Mouse (Mus musculus) embryonic facial prominence, embryonic 13.5 days (tissue): ENCODE data around the gene Clstn2. TPM values are rescaled to one million over a fixed set of nuclear protein-coding genes. Genes with fewer than 3 reads are reported as not detected.

Experiments
- ATAC-seq: fragments of 200-750 bp; cut with Nextera tagmentation; 2 replicates; pipeline ENCODE4 v1.8.0; 2017; ENCODE audit warnings: low read depth; ENCODE audit not compliant: insufficient number of reproducible peaks, insufficient read depth, low FRiP score, low TSS enrichment
- H3K27ac ChIP-seq: fragments of 300-500 bp; sonication (generic); 2 replicates; pipeline ENCODE4 v1.5.1; 2015; ENCODE audit warnings: moderate library complexity, mild to moderate bottlenecking, inconsistent platforms
- H3K27me3 ChIP-seq: fragments of 300-500 bp; sonication (generic); 2 replicates; pipeline ENCODE4 v1.6.1; 2015; ENCODE audit warnings: mild to moderate bottlenecking, inconsistent platforms
- H3K36me3 ChIP-seq: fragments of 300-500 bp; sonication (generic); 2 replicates; pipeline ENCODE4 v1.6.1; 2015; ENCODE audit warnings: mild to moderate bottlenecking, inconsistent platforms
- H3K4me1 ChIP-seq: fragments of 300-500 bp; sonication (generic); 2 replicates; pipeline ENCODE4 v1.6.1; 2015; ENCODE audit warnings: inconsistent platforms
- H3K4me2 ChIP-seq: fragments of 300-500 bp; sonication (generic); 2 replicates; pipeline ENCODE4 v1.6.1; 2015; ENCODE audit warnings: moderate library complexity, mild to moderate bottlenecking, inconsistent platforms
- H3K4me3 ChIP-seq: fragments of 300-500 bp; sonication (generic); 2 replicates; pipeline ENCODE4 v1.5.1; 2015; ENCODE audit warnings: mild to moderate bottlenecking, inconsistent platforms
- H3K9ac ChIP-seq: fragments of 300-500 bp; sonication (generic); 2 replicates; pipeline ENCODE4 v1.6.1; 2015; ENCODE audit warnings: mild to moderate bottlenecking, inconsistent platforms
- H3K9me3 ChIP-seq: fragments of 300-500 bp; sonication (generic); 2 replicates; pipeline ENCODE4 v1.6.1; 2016; ENCODE audit warnings: inconsistent platforms
- WGBS: fragments of 180-500 bp; shearing (Covaris S2); methylation state at CpG from one replicate; pipeline ENCODE4 v1.1.7; 2015; ENCODE audit warnings: mixed read lengths; 5-methylcytosine and 5-hydroxymethylcytosine counted together
- polyA plus RNA-seq: library from polyadenylated mRNA; unstranded; fragments of >200 nt; fragmentation: Nextera tagmentation; extraction: Ambion mirVana; gene quantifications from 2 replicates; pipeline ENCODE4 v1.2.1, GENCODE M21; 2015

Clstn2 gene
- polyA plus RNA-seq, 1 experiment from 2014 or later = 1.8 TPM

GRCm38 (mm10) chr9:97763048-97763447 is 269.9 kb downstream of the Clstn2 start:
- H3K9me3 ChIP-seq = no peaks in the 10 kb centered on the region
- H3K4me2 ChIP-seq = no peak overlapping the region
- H3K36me3 ChIP-seq = no peaks in the 10 kb centered on the region
- no peak overlapping the region for H3K4me3 ChIP-seq
- WGBS = 90% methylated on average over 4 of the region's 4 CpGs
- H3K9ac ChIP-seq = no peak overlapping the region
- H3K27ac ChIP-seq = no peak overlapping the region
- H3K27me3 ChIP-seq = no peaks in the 10 kb centered on the region
- peaks cover 3% of the 10 kb centered on the region; the same call in 1 of the 2 replicates for H3K4me1 ChIP-seq
- no peak for ATAC-seq

DNA sequence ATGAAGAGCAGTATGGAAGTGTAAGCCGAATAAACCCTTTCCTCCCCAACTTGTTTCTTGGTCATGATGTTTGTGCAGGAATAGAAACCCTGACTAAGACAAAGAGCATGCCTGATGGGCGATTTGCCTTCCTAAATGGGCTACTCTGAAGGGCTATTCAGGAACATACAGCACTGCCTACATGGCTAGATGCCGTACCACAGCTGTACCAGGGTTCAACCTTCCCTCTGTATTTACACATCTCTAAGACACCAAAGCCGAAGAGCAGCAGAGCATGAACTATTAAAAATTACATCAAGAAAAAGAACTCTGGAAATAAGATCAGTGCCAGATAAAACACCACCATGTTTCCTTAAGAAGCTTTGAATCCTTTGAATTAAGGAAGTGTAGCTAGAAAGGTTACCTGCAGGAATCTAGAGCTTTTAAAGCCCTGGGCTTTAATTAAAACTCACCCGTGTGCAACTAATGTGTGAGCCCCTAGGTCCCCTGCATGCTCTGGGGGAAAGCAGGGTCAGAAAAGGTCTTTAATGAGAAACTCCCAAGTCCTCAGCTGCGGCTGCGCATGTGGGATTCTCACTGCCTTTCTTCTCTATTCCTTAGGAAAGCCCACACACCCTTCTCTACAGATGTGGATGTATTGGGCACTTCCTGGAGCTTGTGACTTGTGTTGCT is 277.2 kb downstream of the Clstn2 start:
- no peaks in the 10 kb centered on the region for H3K4me1 ChIP-seq
- no peaks in the 10 kb centered on the region for H3K27me3 ChIP-seq
- H3K4me3 ChIP-seq = no peak overlapping the region
- no peak overlapping the region for H3K9ac ChIP-seq
- H3K9me3 ChIP-seq = no peaks in the 10 kb centered on the region
- H3K4me2 ChIP-seq = no peak overlapping the region
- WGBS = 80% methylated on average over 7 of the region's 7 CpGs
- H3K36me3 ChIP-seq = no peaks in the 10 kb centered on the region
- ATAC-seq = no peak
- H3K27ac ChIP-seq = no peak overlapping the region

DNA sequence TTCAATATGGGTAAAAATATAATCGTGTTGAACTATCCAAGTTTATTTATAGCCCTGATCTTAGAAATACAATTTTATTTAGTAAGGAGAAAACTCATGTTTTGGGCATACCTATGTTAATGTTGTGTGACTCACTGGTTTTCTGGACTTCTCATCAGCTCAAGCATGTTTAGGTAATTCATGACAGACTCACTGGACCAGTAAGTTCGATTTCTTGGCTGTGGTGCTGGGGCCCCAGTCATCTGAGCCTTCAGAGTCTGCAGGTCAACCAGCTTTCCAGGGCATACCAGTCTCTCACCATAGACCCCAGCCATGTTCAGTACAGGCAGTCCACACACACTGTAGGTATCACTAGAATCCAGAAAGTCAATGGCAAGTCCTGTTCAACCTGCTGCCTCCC is 279.3 kb downstream of the Clstn2 start:
- Histone ChIP-seq H3K27ac (no peak overlapping the region), H3K36me3 (no peaks in the 10 kb centered on the region), H3K9me3 (no peaks in the 10 kb centered on the region), H3K9ac (no peak overlapping the region), H3K27me3 (no peaks in the 10 kb centered on the region), H3K4me2 (no peak overlapping the region), H3K4me3 (no peak overlapping the region), H3K4me1 (no peaks in the 10 kb centered on the region)
- no peak for ATAC-seq
- 66% methylated on average over 2 of the region's 2 CpGs for WGBS

GRCm38 (mm10) chr9:97746574-97746973 is 286.4 kb downstream of the Clstn2 start:
- Histone ChIP-seq H3K4me1 (0 out of 2 replicates have a peak, but pooled peaks cover 4% of the 10 kb centered on the region), H3K9me3 (no peaks in the 10 kb centered on the region), H3K36me3 (no peaks in the 10 kb centered on the region), H3K4me3 (no peak overlapping the region), H3K27ac (no peak overlapping the region), H3K9ac (no peak overlapping the region), H3K27me3 (no peaks in the 10 kb centered on the region), H3K4me2 (no peak overlapping the region)
- ATAC-seq = no peak
- WGBS = 63% methylated on average over 2 of the region's 2 CpGs

- Histone ChIP-seq H3K36me3 (no peaks in the 10 kb centered on the region), H3K27ac (no peak overlapping the region), H3K9me3 (no peaks in the 10 kb centered on the region), H3K4me1 (peaks cover 15% of the 10 kb centered on the region), H3K27me3 (no peaks in the 10 kb centered on the region), H3K4me3 (no peak overlapping the region), H3K4me2 (no peak overlapping the region), H3K9ac (no peak overlapping the region)
- no peak for ATAC-seq
- WGBS = 74% methylated on average over 3 of the region's 3 CpGs
Observed at GRCm38 (mm10) chr9:97727715-97728486, 305.1 kb downstream of the Clstn2 start.

- Histone ChIP-seq H3K4me3 (no peak overlapping the region), H3K9me3 (no peaks in the 10 kb centered on the region), H3K27me3 (no peaks in the 10 kb centered on the region), H3K4me2 (no peak overlapping the region), H3K36me3 (no peaks in the 10 kb centered on the region), H3K9ac (no peak overlapping the region), H3K4me1 (no peaks in the 10 kb centered on the region), H3K27ac (no peak overlapping the region)
- no peak for ATAC-seq
Observed at GRCm38 (mm10) chr9:97717728-97718127, 315.3 kb downstream of the Clstn2 start.

DNA sequence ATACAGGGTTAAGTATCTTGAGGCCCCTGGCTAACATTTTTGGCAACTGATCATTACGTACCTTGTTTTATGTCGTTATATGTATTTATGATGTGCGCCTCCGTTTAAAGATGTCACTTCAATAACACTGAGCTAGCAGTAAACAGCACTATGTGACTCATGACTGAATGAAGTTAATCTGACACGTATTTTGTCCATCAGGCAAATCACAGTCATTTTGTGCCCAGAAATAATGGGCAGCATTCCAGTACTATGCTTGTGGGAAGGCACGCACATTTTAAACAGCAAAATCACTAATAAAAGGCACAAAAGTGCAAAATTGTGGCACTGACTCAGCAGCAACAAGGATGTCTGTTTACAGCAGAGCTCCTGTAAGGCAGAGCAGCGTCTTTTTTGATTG is 316.0 kb downstream of the Clstn2 start:
- no peaks in the 10 kb centered on the region for H3K27me3 ChIP-seq
- 71% methylated on average over 7 of the region's 7 CpGs for WGBS
- H3K4me2 ChIP-seq = no peak overlapping the region
- H3K36me3 ChIP-seq = no peaks in the 10 kb centered on the region
- no peak overlapping the region for H3K27ac ChIP-seq
- H3K4me1 ChIP-seq = no peaks in the 10 kb centered on the region
- no peak for ATAC-seq
- no peak overlapping the region for H3K4me3 ChIP-seq
- no peaks in the 10 kb centered on the region for H3K9me3 ChIP-seq
- no peak overlapping the region for H3K9ac ChIP-seq

- H3K27me3 ChIP-seq = no peaks in the 10 kb centered on the region
- no peaks in the 10 kb centered on the region for H3K36me3 ChIP-seq
- WGBS = 91% methylated on average over 3 of the region's 3 CpGs
- no peak overlapping the region for H3K9ac ChIP-seq
- H3K4me3 ChIP-seq = no peak overlapping the region
- no peaks in the 10 kb centered on the region for H3K9me3 ChIP-seq
- no peak overlapping the region for H3K4me2 ChIP-seq
- no peak for ATAC-seq
- no peaks in the 10 kb centered on the region for H3K4me1 ChIP-seq
- H3K27ac ChIP-seq = no peak overlapping the region
Observed at GRCm38 (mm10) chr9:97712888-97713287, 320.1 kb downstream of the Clstn2 start.

DNA sequence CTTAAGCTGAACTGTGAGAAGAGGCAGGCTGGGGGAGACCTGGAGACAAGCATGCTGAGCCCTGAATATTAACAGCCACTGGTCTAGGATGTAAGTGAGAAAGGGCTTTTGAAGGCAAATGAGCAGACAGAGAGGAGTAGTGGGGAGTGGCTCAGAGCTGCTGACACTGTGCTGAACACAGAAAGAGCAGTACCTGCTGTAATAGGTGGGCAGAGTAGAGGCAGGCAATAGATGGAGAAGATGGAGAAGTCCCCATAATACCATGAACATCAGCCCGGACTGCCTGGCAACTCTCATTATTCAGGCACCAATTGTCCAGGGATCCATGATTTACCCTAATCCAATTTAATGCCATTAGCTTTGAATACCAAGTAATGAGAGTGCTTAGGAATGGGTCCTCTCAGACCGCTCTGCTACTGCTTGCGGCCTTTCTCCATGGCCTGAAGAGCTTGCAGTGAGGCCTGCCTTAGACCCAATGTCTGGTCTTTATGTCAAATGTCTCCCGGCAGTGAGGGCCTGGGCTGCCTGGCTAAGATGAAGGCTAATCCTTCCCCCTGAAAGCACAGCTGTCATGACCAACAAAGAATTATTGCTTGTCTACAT is 329.0 kb downstream of the Clstn2 start:
- H3K9me3 ChIP-seq = no peaks in the 10 kb centered on the region
- no peaks in the 10 kb centered on the region for H3K27me3 ChIP-seq
- H3K27ac ChIP-seq = no peak overlapping the region
- H3K9ac ChIP-seq = no peak overlapping the region
- H3K4me2 ChIP-seq = no peak overlapping the region
- H3K36me3 ChIP-seq = no peaks in the 10 kb centered on the region
- H3K4me1 ChIP-seq = no peaks in the 10 kb centered on the region
- no peak overlapping the region for H3K4me3 ChIP-seq
- 74% methylated on average over 4 of the region's 4 CpGs for WGBS
- no peak for ATAC-seq

DNA sequence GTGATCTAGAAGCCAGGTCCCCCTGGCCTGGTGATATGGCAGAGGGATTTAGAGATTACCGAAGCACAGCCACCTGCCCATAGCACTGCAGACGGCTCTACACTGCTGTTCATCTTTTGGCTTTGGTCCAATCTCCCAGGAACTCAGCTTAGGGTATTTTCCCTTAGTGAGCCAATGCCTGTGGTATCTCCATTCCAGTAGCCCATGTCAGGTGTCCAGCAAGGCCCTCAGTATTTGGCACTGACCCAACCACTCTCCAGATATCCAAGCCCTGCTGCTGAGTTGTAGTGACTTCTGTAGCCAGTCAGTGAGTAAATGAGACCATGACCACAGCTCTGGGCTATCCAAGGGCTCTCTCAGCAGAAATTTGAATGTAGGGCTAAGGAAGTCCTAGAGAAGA is 330.0 kb downstream of the Clstn2 start:
- Histone ChIP-seq H3K27ac (no peak overlapping the region), H3K4me1 (no peaks in the 10 kb centered on the region), H3K9ac (no peak overlapping the region), H3K27me3 (no peaks in the 10 kb centered on the region), H3K4me2 (no peak overlapping the region), H3K36me3 (no peaks in the 10 kb centered on the region), H3K9me3 (no peaks in the 10 kb centered on the region), H3K4me3 (no peak overlapping the region)
- ATAC-seq = no peak
- WGBS = 70% methylated on average over 2 of the region's 2 CpGs

- no peak for ATAC-seq
- Histone ChIP-seq H3K9me3 (no peaks in the 10 kb centered on the region), H3K4me1 (no peaks in the 10 kb centered on the region), H3K4me2 (no peak overlapping the region), H3K27ac (no peak overlapping the region), H3K27me3 (no peaks in the 10 kb centered on the region), H3K36me3 (no peaks in the 10 kb centered on the region), H3K9ac (no peak overlapping the region), H3K4me3 (no peak overlapping the region)
- WGBS = 78% methylated on average over 3 of the region's 3 CpGs
Observed at GRCm38 (mm10) chr9:97699983-97700382, 333.0 kb downstream of the Clstn2 start.

DNA sequence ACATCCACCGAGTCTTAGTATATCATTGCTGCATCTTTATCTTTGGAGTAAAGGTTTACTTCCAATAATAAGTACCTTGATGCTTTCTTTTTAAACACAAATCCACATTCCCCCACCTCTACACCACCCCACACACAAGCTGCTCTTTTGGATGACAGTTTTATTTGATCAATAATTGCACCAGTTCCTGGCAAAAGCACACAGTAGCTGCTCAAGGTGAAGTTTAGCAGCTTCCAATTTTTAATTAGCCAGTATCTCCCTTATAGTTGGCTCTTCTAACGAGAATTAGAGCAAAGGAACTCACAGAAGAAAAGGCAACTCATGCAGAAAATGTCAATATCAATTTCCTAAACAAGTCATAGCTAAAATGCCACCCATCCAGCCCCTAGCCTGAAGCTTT is 334.0 kb downstream of the Clstn2 start:
- Histone ChIP-seq H3K9me3 (no peaks in the 10 kb centered on the region), H3K27me3 (no peaks in the 10 kb centered on the region), H3K4me3 (no peak overlapping the region), H3K36me3 (no peaks in the 10 kb centered on the region), H3K9ac (no peak overlapping the region), H3K4me2 (no peak overlapping the region), H3K4me1 (no peaks in the 10 kb centered on the region), H3K27ac (no peak overlapping the region)
- ATAC-seq = no peak
- 71% methylated on average over 2 of the region's 2 CpGs for WGBS
